Mouse (Mus musculus): ENCODE data around the gene Clmp.

DNA sequence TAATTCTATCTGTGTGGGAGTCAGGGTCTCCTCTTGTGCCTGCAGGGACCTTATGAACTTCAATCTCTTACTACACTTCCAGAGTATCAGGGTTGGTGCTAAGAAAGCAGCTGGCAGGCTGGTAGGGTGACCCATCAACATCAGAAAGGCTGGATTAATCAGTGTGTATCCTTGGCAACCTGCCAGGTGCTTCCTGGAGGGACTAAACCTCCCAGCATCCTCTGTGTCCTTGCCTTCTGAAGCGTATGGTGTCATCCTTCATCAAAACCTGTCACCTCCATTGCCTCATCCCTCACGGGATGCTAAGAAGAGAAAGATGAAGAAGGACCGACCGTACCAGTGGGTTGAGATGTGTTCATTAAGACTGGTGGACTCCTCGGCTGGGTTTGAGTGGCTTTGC lies 8.0 kb downstream of the Clmp start:
- no peak for TF ChIP-seq HCFC1 (IDR thresholded peaks at IDR 0.05; ENCODE audit: borderline replicate concordance, insufficient read depth, low read length)
- no peak for TF ChIP-seq MAFK (IDR thresholded peaks at IDR 0.05; ENCODE audit: insufficient read depth, low read depth, low read length)
